Mouse (Mus musculus): ENCODE results near the gene Msh3. TPM values are rescaled to one million over a fixed set of nuclear protein-coding genes. Genes with fewer than 3 reads are reported as not detected.

The Msh3 gene
- polyA plus RNA-seq, 1 experiment from 2014 or later: 8.1 TPM

DNA sequence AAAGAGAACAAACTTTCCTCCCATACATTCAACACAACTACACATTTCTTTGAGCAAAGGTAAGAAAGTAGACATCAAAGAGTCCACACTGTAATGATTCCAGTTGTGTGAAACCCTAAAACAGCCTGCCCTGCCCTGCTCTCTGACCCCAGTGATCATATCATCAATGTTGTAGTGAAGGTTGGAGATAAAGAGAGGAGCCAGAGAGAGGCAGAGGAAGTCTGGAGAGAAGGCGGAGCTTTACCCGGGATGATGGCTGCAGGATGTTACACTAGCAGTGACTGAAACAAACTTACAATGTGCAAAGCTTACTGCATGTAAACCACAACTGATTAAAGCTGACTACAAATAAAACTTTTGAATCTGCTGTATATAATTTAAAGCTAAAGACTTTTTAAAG, 26.8 kb downstream of the Msh3 start:
- no peak for ATAC-seq (ENCODE audit: insufficient read depth)
- no peaks in the 10 kb centered on the region for H3K9me3 ChIP-seq (replicated peaks)
- WGBS (ENCODE audit: insufficient replicate concordance): 42% methylated on average over 2 of the region's 2 CpGs
- H3K27me3 ChIP-seq: no peaks in the 10 kb centered on the region
- no peak overlapping the region for H3K4me3 ChIP-seq (replicated peaks)
- no peak overlapping the region for H3K9ac ChIP-seq
- H3K36me3 ChIP-seq (replicated peaks): peaks cover 19% of the 10 kb centered on the region; the same call in 1 of the 2 replicates
- no peak overlapping the region for H3K27ac ChIP-seq (replicated peaks)
- no peak overlapping the region for H3K4me2 ChIP-seq
- peaks cover 7% of the 10 kb centered on the region for H3K4me1 ChIP-seq (replicated peaks)

GRCm38 (mm10) chr13:92326030-92326429, 28.8 kb downstream of the Msh3 start:
- no peak overlapping the region for H3K27ac ChIP-seq (replicated peaks)
- WGBS (ENCODE audit: insufficient replicate concordance): 47% methylated on average over 5 of the region's 5 CpGs
- no peak overlapping the region for H3K4me3 ChIP-seq (replicated peaks)
- no peaks in the 10 kb centered on the region for H3K27me3 ChIP-seq
- H3K9me3 ChIP-seq (replicated peaks): no peaks in the 10 kb centered on the region
- H3K4me2 ChIP-seq: no peak overlapping the region
- H3K9ac ChIP-seq: no peak overlapping the region
- H3K36me3 ChIP-seq (replicated peaks): peaks cover 11% of the 10 kb centered on the region
- no peak for ATAC-seq (ENCODE audit: insufficient read depth)
- H3K4me1 ChIP-seq (replicated peaks): peaks cover 7% of the 10 kb centered on the region

DNA sequence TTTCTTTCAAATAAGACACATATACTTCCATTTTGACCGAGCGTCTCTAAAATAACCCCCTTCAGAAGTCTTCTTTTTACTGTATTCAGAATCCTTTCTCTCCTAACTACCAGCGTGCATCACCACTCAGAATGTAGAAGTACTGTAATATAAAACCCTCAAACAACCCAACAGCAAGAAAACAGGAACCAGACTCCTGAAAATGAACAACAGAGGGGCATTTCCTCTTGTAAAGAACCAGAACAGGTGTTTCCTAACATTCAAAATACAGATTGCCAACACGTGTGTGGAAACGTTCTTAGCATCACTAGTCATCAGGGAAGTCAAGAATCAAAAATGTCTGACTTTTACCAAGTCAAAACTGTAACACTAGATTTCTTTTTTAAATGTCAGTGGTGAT, 34.0 kb downstream of the Msh3 start:
- Histone ChIP-seq H3K27ac (replicated peaks) (no peak overlapping the region), H3K9me3 (replicated peaks) (no peaks in the 10 kb centered on the region), H3K4me1 (replicated peaks) (no peaks in the 10 kb centered on the region), H3K9ac (no peak overlapping the region), H3K4me2 (no peak overlapping the region), H3K27me3 (no peaks in the 10 kb centered on the region), H3K4me3 (replicated peaks) (no peak overlapping the region), H3K36me3 (replicated peaks) (peaks cover 12% of the 10 kb centered on the region)
- no peak for ATAC-seq (ENCODE audit: insufficient read depth)
- WGBS (ENCODE audit: insufficient replicate concordance): 53% methylated on average over 5 of the region's 5 CpGs

DNA sequence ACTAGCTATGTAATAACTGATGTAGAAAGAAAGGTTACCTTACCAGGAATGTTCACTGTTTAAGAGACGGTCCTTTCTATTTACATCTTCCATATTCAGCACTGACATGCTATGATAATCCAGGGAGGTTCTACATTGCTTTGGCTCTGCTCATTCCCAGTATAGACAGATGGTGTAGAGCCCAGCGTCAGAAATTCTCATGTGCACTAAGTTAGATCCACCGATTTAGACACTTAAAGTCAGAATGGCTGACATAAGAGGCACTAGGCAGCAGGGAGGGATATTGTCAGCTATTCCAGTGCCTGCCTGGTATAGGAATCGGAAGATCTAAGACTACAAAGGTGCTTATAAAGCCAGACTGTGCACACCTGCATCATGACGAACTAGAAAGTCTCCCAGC, 40.2 kb downstream of the Msh3 start:
- WGBS (ENCODE audit: insufficient replicate concordance): 71% methylated on average over 5 of the region's 5 CpGs
- no peak overlapping the region for H3K4me2 ChIP-seq
- no peaks in the 10 kb centered on the region for H3K9me3 ChIP-seq (replicated peaks)
- H3K27me3 ChIP-seq: no peaks in the 10 kb centered on the region
- ATAC-seq (ENCODE audit: insufficient read depth): no peak
- no peaks in the 10 kb centered on the region for H3K4me1 ChIP-seq (replicated peaks)
- H3K27ac ChIP-seq (replicated peaks): no peak overlapping the region
- H3K4me3 ChIP-seq (replicated peaks): no peak overlapping the region
- 0 out of 2 replicates have a peak, but pooled peaks cover 20% of the 10 kb centered on the region for H3K36me3 ChIP-seq (replicated peaks)
- no peak overlapping the region for H3K9ac ChIP-seq

DNA sequence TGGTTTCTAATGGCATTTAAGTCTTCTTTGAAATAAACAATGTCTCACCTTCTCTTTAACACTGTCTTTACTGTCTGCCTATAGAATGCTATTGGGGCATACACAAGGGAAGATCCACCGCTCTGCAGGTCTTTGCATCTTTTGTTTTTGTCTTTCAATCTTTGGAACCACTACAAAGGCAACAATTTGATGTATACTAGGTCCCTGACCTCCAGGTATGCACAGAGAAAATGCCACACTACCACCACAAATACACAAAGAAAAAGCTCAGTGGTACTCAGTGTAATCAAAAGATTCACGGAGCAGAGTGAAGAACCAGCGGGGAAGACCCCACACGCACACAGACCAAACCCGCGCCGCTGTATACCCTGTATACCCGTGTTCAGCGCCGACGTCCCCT, 49.1 kb downstream of the Msh3 start, which contains the start of gene Gm20379:
Gene Gm20379, plus strand, starts transcription at position 301 of the 400 bp plus-strand sequence.
- no peak within 1 kb of the TSS for H3K4me2 ChIP-seq
- H3K9me3 ChIP-seq (replicated peaks): no peaks in the 10 kb centered on the region
- H3K4me3 ChIP-seq (replicated peaks): no peak within 1 kb of the TSS
- 83% methylated on average over 11 of the region's 11 CpGs for WGBS (ENCODE audit: insufficient replicate concordance)
- H3K36me3 ChIP-seq (replicated peaks): peaks cover 36% of the 10 kb centered on the region
- no peaks in the 10 kb centered on the region for H3K27me3 ChIP-seq
- H3K4me1 ChIP-seq (replicated peaks): peaks cover 5% of the 10 kb centered on the region; the same call in 1 of the 2 replicates
- ATAC-seq (ENCODE audit: insufficient read depth): no peak
- no peak within 1 kb of the TSS for H3K27ac ChIP-seq (replicated peaks)
- H3K9ac ChIP-seq: no peak within 1 kb of the TSS

DNA sequence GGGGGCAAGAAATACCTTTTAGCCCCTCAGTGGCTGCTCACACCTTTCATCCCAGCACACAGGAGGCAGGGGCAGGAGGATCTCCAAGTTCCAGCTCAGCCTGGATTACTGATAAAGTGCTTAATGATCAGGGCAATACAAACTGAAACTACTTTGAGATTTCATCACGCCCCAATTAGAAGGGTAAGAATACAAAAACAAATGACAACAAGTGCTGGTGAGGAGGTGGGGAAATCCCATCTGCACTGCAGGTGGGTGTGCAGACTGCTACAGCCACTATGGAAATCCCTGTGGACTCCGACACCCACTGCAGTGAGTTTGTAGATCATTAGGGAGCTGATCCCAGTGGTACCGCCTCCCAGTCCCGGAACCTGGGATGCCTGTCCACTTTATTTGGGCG, 50.5 kb downstream of the Msh3 start:
- H3K4me2 ChIP-seq: no peak overlapping the region
- H3K9me3 ChIP-seq (replicated peaks): no peaks in the 10 kb centered on the region
- WGBS (ENCODE audit: insufficient replicate concordance): 83% methylated on average over 5 of the region's 5 CpGs
- no peak overlapping the region for H3K4me3 ChIP-seq (replicated peaks)
- no peak overlapping the region for H3K9ac ChIP-seq
- peaks cover 5% of the 10 kb centered on the region; the same call in 1 of the 2 replicates for H3K4me1 ChIP-seq (replicated peaks)
- peaks cover 37% of the 10 kb centered on the region for H3K36me3 ChIP-seq (replicated peaks)
- no peak overlapping the region for H3K27ac ChIP-seq (replicated peaks)
- no peaks in the 10 kb centered on the region for H3K27me3 ChIP-seq
- no peak for ATAC-seq (ENCODE audit: insufficient read depth)

GRCm38 (mm10) chr13:92303062-92303948, 51.5 kb downstream of the Msh3 start:
- WGBS (ENCODE audit: insufficient replicate concordance): 80% methylated on average over 8 of the region's 8 CpGs
- H3K36me3 ChIP-seq (replicated peaks): peaks cover 27% of the 10 kb centered on the region
- H3K4me1 ChIP-seq (replicated peaks): peaks cover 5% of the 10 kb centered on the region; the same call in 1 of the 2 replicates
- no peak overlapping the region for H3K4me3 ChIP-seq (replicated peaks)
- no peak overlapping the region for H3K27ac ChIP-seq (replicated peaks)
- H3K9ac ChIP-seq: no peak overlapping the region
- no peak for ATAC-seq (ENCODE audit: insufficient read depth)
- no peaks in the 10 kb centered on the region for H3K27me3 ChIP-seq
- H3K4me2 ChIP-seq: no peak overlapping the region
- H3K9me3 ChIP-seq (replicated peaks): no peaks in the 10 kb centered on the region

GRCm38 (mm10) chr13:92302466-92302865, 52.3 kb downstream of the Msh3 start:
- Histone ChIP-seq H3K4me3 (replicated peaks) (no peak overlapping the region), H3K36me3 (replicated peaks) (peaks cover 25% of the 10 kb centered on the region), H3K27me3 (no peaks in the 10 kb centered on the region), H3K9ac (no peak overlapping the region), H3K4me2 (no peak overlapping the region), H3K4me1 (replicated peaks) (peaks cover 5% of the 10 kb centered on the region; the same call in 1 of the 2 replicates), H3K27ac (replicated peaks) (no peak overlapping the region), H3K9me3 (replicated peaks) (no peaks in the 10 kb centered on the region)
- no peak for ATAC-seq (ENCODE audit: insufficient read depth)
- 68% methylated on average over 4 of the region's 4 CpGs for WGBS (ENCODE audit: insufficient replicate concordance)

GRCm38 (mm10) chr13:92301754-92302153, 53.0 kb downstream of the Msh3 start:
- WGBS (ENCODE audit: insufficient replicate concordance): 57% methylated on average over 4 of the region's 4 CpGs
- ATAC-seq (ENCODE audit: insufficient read depth): no peak
- H3K4me2 ChIP-seq: no peak overlapping the region
- H3K9ac ChIP-seq: no peak overlapping the region
- H3K4me3 ChIP-seq (replicated peaks): no peak overlapping the region
- H3K4me1 ChIP-seq (replicated peaks): peaks cover 5% of the 10 kb centered on the region; the same call in 1 of the 2 replicates
- no peaks in the 10 kb centered on the region for H3K9me3 ChIP-seq (replicated peaks)
- H3K27me3 ChIP-seq: no peaks in the 10 kb centered on the region
- H3K27ac ChIP-seq (replicated peaks): no peak overlapping the region
- peaks cover 23% of the 10 kb centered on the region for H3K36me3 ChIP-seq (replicated peaks)

DNA sequence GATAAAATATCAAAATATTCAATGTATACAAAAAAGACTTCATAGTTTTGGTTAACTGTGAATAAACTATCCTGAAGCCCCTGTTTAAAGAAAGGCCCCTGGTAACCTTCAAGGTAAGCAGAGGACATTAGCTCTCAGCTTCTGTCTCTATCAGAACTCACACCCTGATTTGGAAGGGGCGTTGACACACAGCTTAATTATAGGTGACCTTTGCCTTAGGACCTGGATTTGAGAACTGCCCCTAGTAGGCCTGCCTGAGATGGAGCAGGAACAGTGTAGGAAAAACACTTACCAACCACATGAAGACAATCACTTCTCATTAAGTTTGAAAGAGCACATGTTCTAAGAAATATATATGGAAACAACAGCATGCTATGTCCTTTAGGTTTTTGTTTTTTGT, 55.3 kb downstream of the Msh3 start:
- H3K9ac ChIP-seq: no peak overlapping the region
- peaks cover 5% of the 10 kb centered on the region; the same call in 1 of the 2 replicates for H3K4me1 ChIP-seq (replicated peaks)
- H3K4me2 ChIP-seq: no peak overlapping the region
- no peak overlapping the region for H3K4me3 ChIP-seq (replicated peaks)
- WGBS (ENCODE audit: insufficient replicate concordance): 70% methylated on average over 1 of the region's 1 CpGs
- H3K36me3 ChIP-seq (replicated peaks): peaks cover 15% of the 10 kb centered on the region; the same call in 1 of the 2 replicates
- no peaks in the 10 kb centered on the region for H3K27me3 ChIP-seq
- no peak overlapping the region for H3K27ac ChIP-seq (replicated peaks)
- no peaks in the 10 kb centered on the region for H3K9me3 ChIP-seq (replicated peaks)
- ATAC-seq (ENCODE audit: insufficient read depth): no peak

- H3K9ac ChIP-seq: no peak overlapping the region
- WGBS (ENCODE audit: insufficient replicate concordance): 67% methylated on average over 2 of the region's 2 CpGs
- no peak overlapping the region for H3K27ac ChIP-seq (replicated peaks)
- no peak overlapping the region for H3K4me3 ChIP-seq (replicated peaks)
- no peak overlapping the region for H3K4me2 ChIP-seq
- peaks cover 3% of the 10 kb centered on the region; the same call in 1 of the 2 replicates for H3K4me1 ChIP-seq (replicated peaks)
- H3K27me3 ChIP-seq: no peaks in the 10 kb centered on the region
- ATAC-seq (ENCODE audit: insufficient read depth): no peak
- no peaks in the 10 kb centered on the region for H3K9me3 ChIP-seq (replicated peaks)
- peaks cover 15% of the 10 kb centered on the region; the same call in 1 of the 2 replicates for H3K36me3 ChIP-seq (replicated peaks)
These were observed 57.8 kb downstream of the Msh3 start for GRCm38 (mm10) chr13:92297021-92297420.
